Mouse (Mus musculus) forebrain, embryonic 10.5 days (tissue): Measurements from ENCODE around the gene Tdp2. TPM values are rescaled to one million over a fixed set of nuclear protein-coding genes. Genes with fewer than 3 reads are reported as not detected.
A peak's percentile ranks its signal among the peaks of the same experiment; 100 is the strongest.

Experiments
- DNase-seq: peaks from one replicate; pipeline ENCODE4 v3.0.0-alpha.2; 2017; ENCODE audit warnings: low spot score; ENCODE audit errors: extremely low spot score
- H3K27ac ChIP-seq: fragments of 300-500 bp; sonication (generic); 2 replicates; pipeline ENCODE4 v1.5.1; 2016; ENCODE audit warnings: mild to moderate bottlenecking
- H3K27me3 ChIP-seq: fragments of 300-500 bp; sonication (generic); 2 replicates; pipeline ENCODE4 v1.6.1; 2016; ENCODE audit warnings: mild to moderate bottlenecking; ENCODE audit not compliant: poor library complexity, severe bottlenecking
- H3K36me3 ChIP-seq: fragments of 300-500 bp; sonication (generic); replicated peaks from 2 replicates; pipeline ENCODE4 v1.6.1; 2016; ENCODE audit warnings: mild to moderate bottlenecking, moderate library complexity
- H3K4me1 ChIP-seq: fragments of 300-500 bp; sonication (generic); 2 replicates; pipeline ENCODE4 v1.6.1; 2016
- H3K4me3 ChIP-seq: fragments of 300-500 bp; sonication (generic); 2 replicates; pipeline ENCODE4 v1.5.1; 2016; ENCODE audit warnings: mild to moderate bottlenecking, moderate library complexity
- H3K9me3 ChIP-seq: fragments of 300-500 bp; sonication (generic); 2 replicates; pipeline ENCODE4 v1.6.1; 2016; ENCODE audit warnings: mild to moderate bottlenecking, moderate library complexity
- WGBS: fragments of 180-500 bp; shearing (Covaris S2); methylation state at CpG from one replicate; pipeline ENCODE4 v1.1.7; 2016; 5-methylcytosine and 5-hydroxymethylcytosine counted together
- polyA plus RNA-seq: library from polyadenylated mRNA; unstranded; fragments of >200 nt; fragmentation: Nextera tagmentation; extraction: Ambion mirVana; gene quantifications from 2 replicates; pipeline ENCODE4 v1.2.1, GENCODE M21; 2016

Tdp2 gene
- polyA plus RNA-seq = 80.2 and 82.4 TPM in 2 replicates

DNA sequence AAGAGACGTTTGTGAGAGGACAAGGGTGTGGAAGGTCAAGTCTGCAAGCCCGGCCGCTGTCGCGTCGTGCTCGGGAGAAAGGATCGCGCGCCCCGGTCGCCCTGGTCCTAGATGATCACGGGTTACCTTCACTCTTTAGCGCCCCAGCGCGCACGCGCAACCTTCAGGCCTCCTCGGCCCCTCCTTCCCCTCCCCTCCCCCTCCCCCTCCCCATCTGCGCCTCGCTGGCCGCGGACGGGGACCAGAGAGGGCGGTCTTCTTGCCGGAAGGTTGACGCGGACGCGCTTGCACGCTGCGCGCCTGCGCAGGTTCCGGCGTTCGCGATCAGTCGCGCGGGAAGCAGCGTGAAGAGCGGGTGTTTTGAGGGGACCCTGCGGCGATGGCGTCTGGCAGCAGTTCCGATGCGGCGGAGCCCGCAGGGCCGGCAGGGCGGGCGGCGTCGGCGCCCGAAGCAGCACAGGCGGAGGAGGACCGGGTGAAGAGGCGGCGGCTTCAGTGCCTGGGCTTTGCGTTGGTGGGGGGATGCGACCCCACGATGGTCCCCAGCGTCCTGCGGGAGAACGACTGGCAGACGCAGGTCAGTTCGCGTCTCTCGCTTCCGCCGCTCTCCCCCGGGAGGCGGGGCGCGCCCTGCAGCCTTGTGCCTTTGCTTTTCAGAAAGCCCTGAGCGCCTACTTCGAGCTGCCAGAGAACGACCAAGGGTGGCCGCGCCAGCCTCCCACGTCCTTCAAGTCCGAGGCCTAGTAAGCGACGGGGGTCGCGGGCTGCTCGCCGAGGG is at the start of gene Tdp2, which contains the start of gene Acot13:
TSS of gene Tdp2 (plus strand) at position 327 of the 778 bp plus-strand sequence.
TSS of gene Acot13 (minus strand) at position 188 of the 778 bp plus-strand sequence.
- peaks cover 22% of the 10 kb centered on the region for H3K36me3 ChIP-seq
- peak; percentile 99 for DNase-seq
- peak within 1 kb of the TSS; percentile 97 for H3K27ac ChIP-seq
- WGBS = under 1% methylated on average over 90 of the region's 90 CpGs
- H3K4me3 ChIP-seq = peak within 1 kb of the TSS; percentile 97
- H3K27me3 ChIP-seq = no peaks in the 10 kb centered on the region
- peaks cover 27% of the 10 kb centered on the region for H3K4me1 ChIP-seq
- H3K9me3 ChIP-seq = no peaks in the 10 kb centered on the region

DNA sequence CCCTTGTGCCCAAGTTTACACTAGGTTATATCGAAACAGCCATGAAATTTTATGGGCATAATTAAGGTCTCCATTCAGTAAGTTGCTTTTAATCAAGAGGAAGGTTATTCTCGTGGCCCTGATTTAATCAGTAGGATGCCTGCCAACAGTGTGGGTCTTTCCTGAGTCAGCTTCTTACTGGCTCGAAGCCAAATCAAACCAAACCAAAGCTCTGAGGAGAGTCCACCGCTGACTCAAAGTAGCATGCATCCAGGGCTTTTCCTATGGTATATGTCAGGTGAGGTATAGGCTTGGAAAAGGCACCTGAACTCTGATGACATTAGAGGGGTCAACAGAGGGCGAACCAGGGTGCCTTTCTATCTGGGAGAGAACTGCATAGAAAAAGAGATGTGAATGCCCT is 49.6 kb upstream of the Tdp2 start:
- no peak overlapping the region for H3K4me3 ChIP-seq
- no peaks in the 10 kb centered on the region for H3K36me3 ChIP-seq
- peaks cover 6% of the 10 kb centered on the region for H3K4me1 ChIP-seq
- no peak overlapping the region for H3K27ac ChIP-seq
- 89% methylated on average over 5 of the region's 5 CpGs for WGBS
- no peak for DNase-seq
- no peaks in the 10 kb centered on the region for H3K27me3 ChIP-seq
- no peaks in the 10 kb centered on the region for H3K9me3 ChIP-seq

DNA sequence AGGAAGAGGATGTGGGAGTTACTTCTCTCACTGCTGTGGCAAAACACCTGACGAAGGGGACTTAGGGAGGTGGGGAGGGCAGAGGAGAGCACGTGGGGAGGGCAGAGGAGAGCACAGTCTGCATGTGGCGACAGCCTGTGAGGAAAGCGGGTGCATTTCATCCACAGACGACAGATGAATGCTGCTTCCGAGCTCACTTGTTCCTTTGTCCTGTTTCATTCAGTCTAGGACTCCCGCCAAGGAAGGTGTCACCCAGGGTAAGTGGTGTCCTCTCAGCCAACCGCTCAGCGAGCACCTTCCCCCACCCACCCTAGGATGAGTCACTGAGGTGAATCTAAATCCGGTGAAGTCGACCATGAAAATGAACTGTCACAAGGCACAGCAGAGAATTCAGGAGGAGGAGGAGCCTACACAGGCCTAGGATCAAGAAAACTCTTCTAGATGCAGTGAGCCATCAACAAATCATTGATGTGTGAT is 45.4 kb upstream of the Tdp2 start:
- H3K4me1 ChIP-seq = peaks cover 6% of the 10 kb centered on the region
- H3K4me3 ChIP-seq = no peak overlapping the region
- H3K9me3 ChIP-seq = no peaks in the 10 kb centered on the region
- no peak for DNase-seq
- H3K36me3 ChIP-seq = no peaks in the 10 kb centered on the region
- no peak overlapping the region for H3K27ac ChIP-seq
- H3K27me3 ChIP-seq = no peaks in the 10 kb centered on the region
- 62% methylated on average over 11 of the region's 11 CpGs for WGBS

DNA sequence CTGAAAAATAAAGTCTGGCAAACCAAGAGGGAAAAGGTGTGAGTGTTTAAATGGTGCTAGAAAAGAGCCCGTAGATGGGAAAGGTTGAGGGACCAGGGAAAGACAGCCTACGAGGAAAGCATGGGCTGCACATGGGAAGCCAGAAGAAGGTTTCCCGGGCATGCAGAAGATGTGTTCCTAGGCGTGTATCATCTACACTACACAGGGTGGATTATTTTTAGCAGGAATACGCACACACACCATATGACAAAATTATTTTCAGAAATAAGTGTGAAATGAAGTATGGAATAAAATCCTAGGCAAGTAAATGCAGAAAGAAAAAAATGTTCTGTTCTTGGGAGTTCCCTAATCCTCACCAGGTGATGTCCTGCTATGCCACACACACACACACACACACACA is 44.0 kb upstream of the Tdp2 start:
- no peak for DNase-seq
- no peaks in the 10 kb centered on the region for H3K27me3 ChIP-seq
- peaks cover 6% of the 10 kb centered on the region for H3K4me1 ChIP-seq
- H3K4me3 ChIP-seq = no peak overlapping the region
- H3K27ac ChIP-seq = no peak overlapping the region
- no peaks in the 10 kb centered on the region for H3K36me3 ChIP-seq
- 91% methylated on average over 5 of the region's 5 CpGs for WGBS
- H3K9me3 ChIP-seq = no peaks in the 10 kb centered on the region

DNA sequence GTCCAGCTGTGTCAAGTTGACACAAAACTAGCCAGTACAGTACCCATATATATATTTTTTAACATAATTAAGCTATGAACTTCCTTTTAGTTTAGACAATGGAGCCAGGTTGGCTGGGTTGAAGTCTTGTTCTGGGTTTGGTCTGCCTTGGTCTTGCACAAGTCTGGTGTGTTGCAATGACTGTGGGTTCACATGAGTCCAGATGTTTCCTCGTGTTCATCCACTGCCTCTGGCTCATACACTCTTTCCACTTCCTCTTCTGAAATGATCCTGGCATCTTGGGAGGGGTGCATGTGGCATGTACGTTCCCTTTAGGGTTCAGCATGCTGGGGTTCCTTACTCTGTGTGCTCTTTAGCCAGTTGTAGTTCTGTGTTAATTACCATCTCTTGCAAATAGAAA is 40.1 kb upstream of the Tdp2 start:
- no peaks in the 10 kb centered on the region for H3K9me3 ChIP-seq
- 76% methylated on average over 2 of the region's 2 CpGs for WGBS
- DNase-seq = no peak
- H3K36me3 ChIP-seq = no peaks in the 10 kb centered on the region
- no peak overlapping the region for H3K27ac ChIP-seq
- H3K4me1 ChIP-seq = peaks cover under 1% of the 10 kb centered on the region
- H3K27me3 ChIP-seq = no peaks in the 10 kb centered on the region
- no peak overlapping the region for H3K4me3 ChIP-seq

DNA sequence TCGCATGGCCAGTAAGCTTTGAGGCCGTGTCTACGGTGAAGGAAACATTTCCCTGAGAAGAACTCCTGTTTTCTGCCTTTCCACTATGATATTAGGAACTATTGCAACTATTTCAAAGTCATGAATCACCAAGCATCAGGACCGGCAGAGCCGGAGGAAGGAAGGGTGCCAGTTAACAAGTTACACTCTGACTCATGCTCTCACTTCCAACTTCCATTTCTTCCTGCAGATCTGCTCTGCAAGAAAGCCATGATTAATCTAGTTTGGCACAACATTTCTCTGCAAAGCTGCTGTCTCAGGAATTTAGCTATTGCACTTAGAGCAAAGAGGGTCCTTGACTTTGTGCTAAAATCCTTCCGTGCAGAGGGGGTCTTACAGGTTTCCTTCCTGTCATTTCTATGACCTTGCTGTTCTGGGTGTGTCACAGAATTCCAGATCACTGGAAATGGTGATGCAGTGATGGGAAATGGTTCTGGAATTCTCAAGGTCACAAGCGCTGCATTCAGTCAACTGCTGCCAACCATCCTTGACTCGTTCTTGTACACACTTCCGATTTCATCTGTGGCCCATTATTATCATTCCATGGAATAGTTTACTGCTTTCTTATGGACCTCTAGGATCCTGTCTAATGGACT is 39.0 kb upstream of the Tdp2 start:
- no peaks in the 10 kb centered on the region for H3K4me1 ChIP-seq
- no peaks in the 10 kb centered on the region for H3K27me3 ChIP-seq
- no peak for DNase-seq
- H3K9me3 ChIP-seq = no peaks in the 10 kb centered on the region
- no peak overlapping the region for H3K4me3 ChIP-seq
- no peaks in the 10 kb centered on the region for H3K36me3 ChIP-seq
- WGBS = 94% methylated on average over 9 of the region's 9 CpGs
- no peak overlapping the region for H3K27ac ChIP-seq

DNA sequence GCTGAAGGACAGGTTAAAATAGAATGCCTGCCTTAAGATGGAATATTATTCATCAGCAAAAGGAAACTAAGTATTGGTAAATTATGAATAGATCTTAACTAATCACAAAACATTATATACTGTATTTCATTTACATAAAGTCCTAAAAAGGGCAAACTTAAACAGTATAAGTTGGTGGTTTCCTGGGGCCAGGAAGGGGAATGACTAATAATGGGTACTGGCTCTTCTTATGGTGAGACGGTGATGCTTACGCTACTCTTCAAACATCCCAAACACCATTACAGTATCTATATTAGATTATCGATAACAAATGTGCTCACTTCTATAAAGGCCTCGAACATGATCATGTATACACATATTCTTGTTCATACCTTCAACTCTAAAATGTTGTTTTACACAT is 32.8 kb upstream of the Tdp2 start:
- WGBS = 94% methylated on average over 4 of the region's 4 CpGs
- no peak for DNase-seq
- Histone ChIP-seq H3K27me3 (no peaks in the 10 kb centered on the region), H3K9me3 (no peaks in the 10 kb centered on the region), H3K4me3 (no peak overlapping the region), H3K27ac (no peak overlapping the region), H3K36me3 (no peaks in the 10 kb centered on the region), H3K4me1 (peaks cover 23% of the 10 kb centered on the region)

DNA sequence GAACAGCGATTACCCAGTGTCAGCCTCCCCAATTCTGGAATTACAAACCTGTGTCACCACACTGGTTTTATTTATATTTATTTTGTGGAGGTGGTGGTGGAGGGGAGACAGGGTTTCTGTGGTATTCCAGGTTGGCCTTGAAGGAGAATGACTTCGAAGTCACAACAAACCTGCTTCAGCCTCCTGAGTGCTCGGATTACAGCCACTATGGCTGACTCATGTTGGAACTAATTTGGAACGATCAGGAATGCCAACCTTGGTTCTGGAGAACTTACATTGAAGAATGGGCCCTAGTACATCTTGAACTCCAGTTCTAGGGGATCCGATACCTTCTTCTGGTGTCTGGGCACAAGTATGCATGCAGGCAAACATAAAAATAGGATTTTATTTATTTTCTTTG is 32.1 kb upstream of the Tdp2 start:
- H3K4me3 ChIP-seq = peak overlapping the region; percentile 99
- 70% methylated on average over 5 of the region's 5 CpGs for WGBS
- 0 out of 2 replicates have a peak, but pooled peaks cover 5% of the 10 kb centered on the region for H3K36me3 ChIP-seq
- no peaks in the 10 kb centered on the region for H3K27me3 ChIP-seq
- no peaks in the 10 kb centered on the region for H3K9me3 ChIP-seq
- H3K27ac ChIP-seq = 0 out of 2 replicates have a peak overlapping the region, but pooled peaks have one; percentile 98
- DNase-seq = no peak
- peaks cover 30% of the 10 kb centered on the region for H3K4me1 ChIP-seq

DNA sequence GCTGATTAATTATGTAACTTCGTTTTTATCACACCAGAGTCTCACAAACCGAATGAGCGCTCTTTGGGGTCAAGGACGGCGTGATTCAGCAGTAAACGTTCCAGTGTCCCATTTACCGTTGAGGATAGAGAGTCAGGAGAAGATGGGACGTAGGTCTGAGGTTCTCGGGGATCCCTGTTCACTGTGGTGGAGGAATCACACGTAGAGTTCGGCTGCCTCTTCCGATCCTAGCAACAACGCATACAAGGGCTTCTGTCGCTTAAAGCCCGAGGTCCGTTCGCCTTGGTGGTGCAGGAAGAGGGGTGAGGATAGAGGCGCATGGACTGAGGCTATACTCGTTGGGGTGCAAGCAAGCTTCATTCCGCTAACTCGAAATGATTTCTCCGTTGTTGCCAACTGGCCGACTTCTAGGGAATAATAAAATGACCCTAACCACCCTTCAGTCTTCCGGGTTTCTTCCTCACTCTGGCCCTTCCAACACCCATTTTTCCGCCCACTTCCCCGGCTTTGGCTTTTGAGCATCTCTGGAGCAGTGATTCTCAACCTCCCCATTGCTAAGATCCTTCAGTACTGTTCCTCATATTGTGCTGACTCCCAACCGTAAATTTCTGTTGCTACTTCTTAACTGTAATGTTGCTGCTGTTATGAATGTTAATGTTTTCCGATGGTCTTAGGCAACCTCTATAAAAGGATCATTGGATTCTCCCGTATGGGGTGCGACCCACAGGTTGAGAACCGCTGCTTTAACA is 31.4 kb upstream of the Tdp2 start:
- under 1% methylated on average over 31 of the region's 31 CpGs for WGBS

DNA sequence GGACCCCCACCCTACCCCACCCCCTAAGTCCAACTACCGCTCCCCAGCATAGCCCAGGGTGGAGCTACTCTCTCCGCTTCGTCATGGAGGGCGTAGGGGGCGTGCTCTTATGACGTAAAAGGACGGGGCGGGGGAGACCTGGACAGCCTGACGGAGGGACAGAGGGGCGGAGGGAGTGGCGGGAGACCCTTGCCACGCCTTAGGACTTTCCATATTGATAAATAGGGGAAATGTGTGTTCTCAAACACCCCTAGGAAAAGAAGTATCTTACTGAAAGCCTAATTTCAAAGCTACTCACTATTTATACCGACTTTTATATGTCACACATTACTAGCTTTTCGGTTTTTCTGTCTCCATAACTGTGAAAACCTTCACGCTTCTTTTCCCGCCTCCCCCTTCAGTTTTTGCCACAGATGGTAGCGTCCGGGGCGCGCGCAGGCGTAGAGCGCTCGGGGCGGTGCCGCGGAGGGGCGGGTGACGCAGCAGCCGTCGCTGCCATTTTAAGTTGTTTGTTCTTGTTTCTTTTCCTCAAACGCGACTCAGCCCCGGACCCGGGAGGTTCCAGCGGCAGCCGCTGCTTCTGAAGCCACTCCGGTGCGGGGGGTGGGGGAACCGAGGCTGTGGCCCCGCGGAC is 30.7 kb upstream of the Tdp2 start:
- peaks cover 37% of the 10 kb centered on the region for H3K4me1 ChIP-seq
- peak; percentile 98 for DNase-seq
- H3K27me3 ChIP-seq = no peaks in the 10 kb centered on the region
- H3K4me3 ChIP-seq = peak overlapping the region; percentile 99
- peaks cover 18% of the 10 kb centered on the region for H3K36me3 ChIP-seq
- H3K9me3 ChIP-seq = no peaks in the 10 kb centered on the region
- peak overlapping the region; percentile 98 for H3K27ac ChIP-seq
- WGBS = under 1% methylated on average over 42 of the region's 42 CpGs

More for the DNA sequence above, 31.4 kb upstream of the Tdp2 start:
- Histone ChIP-seq H3K27me3 (no peaks in the 10 kb centered on the region), H3K4me3 (peak overlapping the region; percentile 99), H3K9me3 (no peaks in the 10 kb centered on the region), H3K36me3 (peaks cover 11% of the 10 kb centered on the region), H3K4me1 (peaks cover 37% of the 10 kb centered on the region), H3K27ac (peak overlapping the region; percentile 98)
- DNase-seq = peak; percentile 41

DNA sequence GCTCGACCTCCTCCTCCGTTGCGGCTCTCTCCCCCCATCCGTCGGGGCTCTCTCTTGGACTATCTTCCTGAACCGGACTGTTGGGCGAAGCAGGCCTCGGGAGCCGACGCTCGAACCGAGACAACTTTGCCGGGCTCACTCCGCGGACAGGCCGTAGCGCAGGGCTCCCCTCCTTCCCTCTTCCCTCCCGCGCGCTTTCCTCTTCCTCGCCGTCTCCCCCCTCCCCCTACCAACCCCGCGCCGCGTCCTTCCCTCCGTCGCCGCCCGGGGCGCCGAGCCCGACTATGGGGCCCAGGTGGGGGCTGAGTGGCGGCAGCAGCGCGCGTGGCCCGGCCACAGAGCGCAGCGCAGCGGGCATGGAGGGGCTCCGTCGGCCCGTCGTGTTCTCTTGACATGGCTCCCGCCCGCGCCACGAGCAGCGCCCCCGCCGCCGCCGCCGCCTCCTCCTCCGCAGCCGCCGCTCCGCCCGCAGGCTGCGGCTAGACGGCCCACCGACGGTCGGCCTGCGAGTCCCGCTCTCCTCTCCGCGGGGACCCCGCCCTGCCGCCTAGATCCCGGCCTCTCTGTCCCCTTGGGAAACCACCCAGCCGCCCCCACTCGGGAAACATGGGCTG is 30.1 kb upstream of the Tdp2 start, which contains the start of gene BC005537:
TSS of gene BC005537 (plus strand) at position 350 of the 614 bp plus-strand sequence.
- DNase-seq = no peak
- Histone ChIP-seq H3K9me3 (no peaks in the 10 kb centered on the region), H3K36me3 (peaks cover 24% of the 10 kb centered on the region), H3K27me3 (no peaks in the 10 kb centered on the region), H3K27ac (peak within 1 kb of the TSS; percentile 98), H3K4me1 (peaks cover 37% of the 10 kb centered on the region), H3K4me3 (peak within 1 kb of the TSS; percentile 99)
- under 1% methylated on average over 74 of the region's 74 CpGs for WGBS
